Mouse (Mus musculus) kidney, adult 2 months (tissue): Measurements from ENCODE around the gene BC049352.

Experiments
- CTCF ChIP-seq: fragments of 200-500 bp; conservative IDR thresholded peaks from 2 replicates; pipeline ENCODE4 v1.5.1; 2011; ENCODE audit warnings: low read depth, mild to moderate bottlenecking, control low read depth, low read length, moderate library complexity, mixed read lengths; ENCODE audit not compliant: insufficient read depth, insufficient read length
- POLR2A ChIP-seq: fragments of 200-500 bp; IDR thresholded peaks from one replicate; pipeline ENCODE4 v1.6.1; 2011; ENCODE audit warnings: low read depth, low read length, control low read depth

- no peak for TF ChIP-seq CTCF
- no peak for TF ChIP-seq POLR2A
These were observed 70.2 kb downstream of the BC049352 start for GRCm38 (mm10) chr9:45251990-45252389.
